Mouse (Mus musculus) limb, embryonic 12.5 days (tissue): ENCODE measurements around the gene Ypel1. TPM values are rescaled to one million over a fixed set of nuclear protein-coding genes. Genes with fewer than 3 reads are reported as not detected.
A peak's percentile ranks its signal among the peaks of the same experiment; 100 is the strongest.

Source experiments
- ATAC-seq: fragments of 200-750 bp; cut with Nextera tagmentation; 2 replicates; pipeline ENCODE4 v1.8.0; 2017; ENCODE audit warnings: low read depth, moderate TSS enrichment; ENCODE audit not compliant: insufficient number of reproducible peaks, insufficient read depth, low FRiP score, low TSS enrichment
- H3K27ac ChIP-seq: fragments of 300-500 bp; sonication (generic); 2 replicates; pipeline ENCODE4 v1.5.1; 2016; ENCODE audit warnings: mild to moderate bottlenecking, moderate library complexity
- H3K27me3 ChIP-seq: fragments of 300-500 bp; sonication (generic); 2 replicates; pipeline ENCODE4 v1.6.1; 2016; ENCODE audit warnings: mild to moderate bottlenecking, moderate library complexity
- H3K36me3 ChIP-seq: fragments of 300-500 bp; sonication (generic); 2 replicates; pipeline ENCODE4 v1.6.1; 2016; ENCODE audit warnings: mild to moderate bottlenecking, moderate library complexity
- H3K4me1 ChIP-seq: fragments of 300-500 bp; sonication (generic); replicated peaks from 2 replicates; pipeline ENCODE4 v1.6.1; 2016
- H3K4me2 ChIP-seq: fragments of 300-500 bp; sonication (generic); 2 replicates; pipeline ENCODE4 v1.6.1; 2016; ENCODE audit warnings: mild to moderate bottlenecking, moderate library complexity
- H3K4me3 ChIP-seq: fragments of 300-500 bp; sonication (generic); replicated peaks from 2 replicates; pipeline ENCODE4 v1.5.1; 2016; ENCODE audit warnings: mild to moderate bottlenecking
- H3K9ac ChIP-seq: fragments of 300-500 bp; sonication (generic); replicated peaks from 2 replicates; pipeline ENCODE4 v1.6.1; 2016; ENCODE audit warnings: mild to moderate bottlenecking, moderate library complexity
- H3K9me3 ChIP-seq: fragments of 300-500 bp; sonication (generic); 2 replicates; pipeline ENCODE4 v1.6.1; 2016; ENCODE audit warnings: mild to moderate bottlenecking, moderate library complexity
- WGBS: fragments of 180-500 bp; shearing (Covaris S2); methylation state at CpG from one replicate; pipeline ENCODE4 v1.1.7; 2016; 5-methylcytosine and 5-hydroxymethylcytosine counted together
- polyA plus RNA-seq: library from polyadenylated mRNA; unstranded; fragments of >200 nt; fragmentation: Nextera tagmentation; extraction: Ambion mirVana; gene quantifications from 2 replicates; pipeline ENCODE4 v1.2.1, GENCODE M21; 2016

Ypel1 gene
- polyA plus RNA-seq, 1 experiment from 2014 or later = 85.9 TPM

GRCm38 (mm10) chr16:17088346-17088745, 18.9 kb downstream of the Ypel1 start:
- WGBS = 73% methylated on average over 3 of the region's 3 CpGs
- Histone ChIP-seq H3K9me3 (no peaks in the 10 kb centered on the region), H3K4me2 (no peak overlapping the region), H3K27ac (no peak overlapping the region), H3K4me3 (no peak overlapping the region), H3K9ac (no peak overlapping the region), H3K27me3 (no peaks in the 10 kb centered on the region), H3K36me3 (peaks cover 100% of the 10 kb centered on the region), H3K4me1 (no peaks in the 10 kb centered on the region)
- ATAC-seq = no peak

DNA sequence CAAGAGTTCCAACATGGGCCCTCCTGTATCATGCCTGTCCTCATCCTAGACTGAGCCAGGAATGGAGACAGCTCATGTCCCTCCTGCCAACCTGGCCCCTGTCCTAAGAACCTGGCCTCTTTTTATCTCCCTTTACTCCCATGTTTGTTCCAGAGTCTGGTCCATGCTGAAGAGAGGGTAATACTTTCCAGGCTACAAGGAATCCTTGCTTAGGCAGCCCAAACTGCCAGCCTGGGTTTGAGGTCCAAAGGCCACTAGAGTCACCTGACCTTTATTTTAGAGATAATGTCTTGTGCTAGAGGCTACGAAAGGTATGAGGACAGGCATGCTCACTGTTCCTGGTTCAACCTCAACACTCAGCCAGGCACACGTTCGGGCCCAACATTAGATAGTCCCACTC, 27.4 kb downstream of the Ypel1 start:
- 0 out of 2 replicates have a peak, but pooled peaks cover under 1% of the 10 kb centered on the region for H3K4me1 ChIP-seq
- no peaks in the 10 kb centered on the region for H3K27me3 ChIP-seq
- no peak overlapping the region for H3K4me2 ChIP-seq
- no peak overlapping the region for H3K9ac ChIP-seq
- WGBS = 97% methylated on average over 3 of the region's 3 CpGs
- H3K27ac ChIP-seq = no peak overlapping the region
- peaks cover 100% of the 10 kb centered on the region for H3K36me3 ChIP-seq
- no peaks in the 10 kb centered on the region for H3K9me3 ChIP-seq
- no peak overlapping the region for H3K4me3 ChIP-seq
- ATAC-seq = no peak

- peaks cover 98% of the 10 kb centered on the region for H3K36me3 ChIP-seq
- peak; percentile 60; the same call in 1 of the 2 replicates for ATAC-seq
These were observed 33.2 kb downstream of the Ypel1 start for GRCm38 (mm10) chr16:17102630-17103220.

GRCm38 (mm10) chr16:17104600-17104999, 35.1 kb downstream of the Ypel1 start:
- H3K9me3 ChIP-seq = no peaks in the 10 kb centered on the region
- ATAC-seq = no peak
- no peak overlapping the region for H3K4me3 ChIP-seq
- H3K27ac ChIP-seq = no peak overlapping the region
- WGBS = 89% methylated on average over 4 of the region's 4 CpGs
- H3K27me3 ChIP-seq = no peaks in the 10 kb centered on the region
- peaks cover 89% of the 10 kb centered on the region for H3K36me3 ChIP-seq
- peaks cover 18% of the 10 kb centered on the region; the same call in 1 of the 2 replicates for H3K4me1 ChIP-seq
- H3K9ac ChIP-seq = no peak overlapping the region
- no peak overlapping the region for H3K4me2 ChIP-seq

More at GRCm38 (mm10) chr16:17102630-17103220, 33.2 kb downstream of the Ypel1 start:
- Histone ChIP-seq H3K4me2 (no peak overlapping the region), H3K4me1 (peaks cover 16% of the 10 kb centered on the region; the same call in 1 of the 2 replicates), H3K27me3 (no peaks in the 10 kb centered on the region), H3K27ac (0 out of 2 replicates have a peak overlapping the region, but pooled peaks have one; percentile 29), H3K9me3 (no peaks in the 10 kb centered on the region), H3K4me3 (no peak overlapping the region), H3K9ac (no peak overlapping the region)
- 67% methylated on average over 7 of the region's 7 CpGs for WGBS

DNA sequence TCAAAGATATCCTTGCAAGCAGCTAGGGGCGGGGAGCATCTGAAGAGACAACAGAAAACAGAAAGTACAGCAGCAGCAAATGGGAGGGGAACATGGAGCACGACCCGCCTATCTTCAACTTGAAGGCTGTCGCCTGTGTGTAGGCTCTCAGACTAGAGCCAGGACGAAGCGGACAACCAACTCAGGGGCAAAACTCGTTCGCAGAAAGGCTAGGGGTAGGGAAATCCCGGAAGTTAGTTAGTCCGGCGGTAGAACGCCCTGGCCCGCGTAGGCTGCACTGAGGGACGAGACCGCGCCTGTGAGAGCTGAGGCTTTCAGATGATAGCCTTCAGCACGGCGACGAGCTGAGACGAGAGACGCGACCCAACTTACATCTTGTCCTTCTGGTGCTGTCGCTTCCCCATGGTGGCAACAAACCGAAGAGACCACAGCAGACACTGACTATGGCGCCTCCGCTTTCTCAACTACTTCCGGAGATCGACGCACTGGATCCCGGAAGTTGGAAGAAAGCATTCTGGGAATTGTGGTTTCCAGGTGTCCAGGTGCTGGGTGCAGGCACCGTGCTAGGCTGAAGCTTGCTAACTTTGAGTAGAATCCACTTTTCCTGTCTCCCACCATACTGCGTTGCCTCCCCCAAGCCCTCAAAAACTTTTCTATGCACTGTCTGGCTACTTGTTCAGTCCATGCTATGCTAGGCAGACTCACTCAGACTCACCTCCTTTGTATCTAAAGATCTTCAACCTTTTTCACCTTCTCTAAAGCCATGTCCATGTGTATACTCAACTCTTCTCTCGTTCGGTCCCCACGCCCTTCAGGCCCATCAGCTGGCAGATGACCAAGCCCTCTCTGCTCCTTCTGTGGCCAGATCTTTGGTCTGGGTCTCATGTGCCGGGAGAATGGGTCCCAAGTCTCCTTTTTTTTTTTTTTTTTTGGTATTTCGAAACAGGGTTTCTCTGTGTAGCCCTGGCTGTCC, 41.6 kb downstream of the Ypel1 start, which contains the start of gene Ppil2:
Ppil2 (minus strand) TSS at position 487 of the 973 bp plus-strand sequence.
- peak within 1 kb of the TSS; percentile 78 for H3K4me2 ChIP-seq
- peak; percentile 77 for ATAC-seq
- no peaks in the 10 kb centered on the region for H3K27me3 ChIP-seq
- H3K4me3 ChIP-seq = peak within 1 kb of the TSS; percentile 85
- peak within 1 kb of the TSS; percentile 53; the same call in 1 of the 2 replicates for H3K27ac ChIP-seq
- H3K9me3 ChIP-seq = no peaks in the 10 kb centered on the region
- peaks cover 10% of the 10 kb centered on the region for H3K4me1 ChIP-seq
- WGBS = 10% methylated on average over 38 of the region's 38 CpGs
- peak within 1 kb of the TSS; percentile 73 for H3K9ac ChIP-seq
- H3K36me3 ChIP-seq = peaks cover 57% of the 10 kb centered on the region

GRCm38 (mm10) chr16:17117309-17117799, 47.9 kb downstream of the Ypel1 start:
- WGBS = 90% methylated on average over 5 of the region's 5 CpGs
- ATAC-seq = no peak
- Histone ChIP-seq H3K36me3 (peaks cover 94% of the 10 kb centered on the region), H3K9me3 (no peaks in the 10 kb centered on the region), H3K9ac (no peak overlapping the region), H3K4me2 (no peak overlapping the region), H3K27ac (no peak overlapping the region), H3K4me1 (peaks cover 2% of the 10 kb centered on the region; the same call in 1 of the 2 replicates), H3K27me3 (no peaks in the 10 kb centered on the region), H3K4me3 (no peak overlapping the region)

GRCm38 (mm10) chr16:17121569-17121968, 52.1 kb downstream of the Ypel1 start:
- no peak overlapping the region for H3K9ac ChIP-seq
- no peak overlapping the region for H3K4me2 ChIP-seq
- no peaks in the 10 kb centered on the region for H3K9me3 ChIP-seq

GRCm38 (mm10) chr16:17124119-17124870, 54.8 kb downstream of the Ypel1 start:
- Histone ChIP-seq H3K9me3 (no peaks in the 10 kb centered on the region), H3K27ac (peak overlapping the region; percentile 83), H3K4me3 (peak overlapping the region; percentile 58), H3K36me3 (peaks cover 40% of the 10 kb centered on the region), H3K4me1 (peaks cover 25% of the 10 kb centered on the region), H3K4me2 (peak overlapping the region; percentile 90), H3K9ac (peak overlapping the region; percentile 75), H3K27me3 (no peaks in the 10 kb centered on the region)
- WGBS = 3% methylated on average over 22 of the region's 22 CpGs
- ATAC-seq = peak; percentile 43; the same call in 1 of the 2 replicates

More at GRCm38 (mm10) chr16:17121569-17121968, 52.1 kb downstream of the Ypel1 start:
- Histone ChIP-seq H3K4me1 (peaks cover 25% of the 10 kb centered on the region), H3K36me3 (peaks cover 66% of the 10 kb centered on the region), H3K27me3 (no peaks in the 10 kb centered on the region), H3K27ac (no peak overlapping the region), H3K4me3 (no peak overlapping the region)
- no peak for ATAC-seq
- WGBS = 75% methylated on average over 14 of the region's 14 CpGs

- peak within 1 kb of the TSS; percentile 83 for H3K27ac ChIP-seq
- H3K9me3 ChIP-seq = no peaks in the 10 kb centered on the region
- under 1% methylated on average over 25 of the region's 25 CpGs for WGBS
- H3K4me1 ChIP-seq = peaks cover 25% of the 10 kb centered on the region
- peaks cover 33% of the 10 kb centered on the region for H3K36me3 ChIP-seq
- H3K4me2 ChIP-seq = peak within 1 kb of the TSS; percentile 90
- H3K27me3 ChIP-seq = no peaks in the 10 kb centered on the region
- peak within 1 kb of the TSS; percentile 58 for H3K4me3 ChIP-seq
- H3K9ac ChIP-seq = peak within 1 kb of the TSS; percentile 75
- peak; percentile 94 for ATAC-seq
These were observed 55.5 kb downstream of the Ypel1 start, which contains the start of gene 2610318N02Rik for GRCm38 (mm10) chr16:17124871-17125520. TSS of gene 2610318N02Rik (minus strand) at chr16:17125167.

- Histone ChIP-seq H3K4me2 (no peak overlapping the region), H3K27ac (no peak overlapping the region), H3K9me3 (no peaks in the 10 kb centered on the region), H3K4me1 (peaks cover 34% of the 10 kb centered on the region), H3K27me3 (no peaks in the 10 kb centered on the region), H3K36me3 (peaks cover 10% of the 10 kb centered on the region), H3K4me3 (no peak overlapping the region), H3K9ac (no peak overlapping the region)
- 88% methylated on average over 1 of the region's 1 CpGs for WGBS
- no peak for ATAC-seq
These were observed 57.8 kb downstream of the Ypel1 start for GRCm38 (mm10) chr16:17127292-17127691.
